Mouse (Mus musculus) heart, adult 2 months (tissue): ENCODE results near the gene Plekhg3.

ENCODE experiments used
- CTCF ChIP-seq: fragments of 200-600 bp; IDR thresholded peaks from 2 replicates; pipeline ENCODE4 v1.8.1; 2022; ENCODE audit warnings: antibody characterized with exemption, mild to moderate bottlenecking, moderate library complexity
- EP300 ChIP-seq: fragments of 200-500 bp; IDR thresholded peaks from 2 replicates; pipeline ENCODE4 v1.6.1; 2011; ENCODE audit warnings: low read depth, low read length, control low read depth; ENCODE audit not compliant: insufficient read depth
- POLR2A ChIP-seq: fragments of 200-500 bp; IDR thresholded peaks from 2 replicates; pipeline ENCODE4 v1.6.1; 2011; ENCODE audit warnings: mild to moderate bottlenecking, low read depth, low read length, control low read depth; ENCODE audit not compliant: insufficient read depth

DNA sequence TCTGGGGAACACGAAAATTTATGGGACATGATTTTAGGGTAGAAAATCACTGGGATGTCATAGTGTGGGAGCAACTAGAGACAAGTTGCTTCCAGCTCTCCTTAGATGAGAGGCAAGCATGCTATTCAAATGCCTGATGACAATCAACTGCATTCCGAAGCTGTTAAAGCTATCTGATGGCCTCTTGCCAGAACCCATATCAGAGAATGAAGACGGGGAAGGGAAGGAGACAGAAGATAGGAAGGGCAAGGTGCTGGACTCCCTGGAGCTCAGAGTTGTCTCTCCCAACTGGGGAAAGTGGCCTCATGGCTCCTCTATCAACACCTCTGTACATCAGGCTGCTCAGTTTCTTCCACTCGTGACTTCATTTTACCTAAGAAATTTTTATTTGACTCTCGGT, 7.0 kb upstream of the Plekhg3 start:
- no peak for TF ChIP-seq CTCF
- no peak for TF ChIP-seq EP300
- no peak for TF ChIP-seq POLR2A
